Mouse (Mus musculus) left cerebral cortex, postnatal 25 days (tissue): ENCODE results near the gene Znrf2. TPM values are rescaled to one million over a fixed set of nuclear protein-coding genes. Genes with fewer than 3 reads are reported as not detected.

Experiments
- DNase-seq, 2 experiments: peaks; one replicate each; pipeline ENCODE4 v3.0.0; 2022; ENCODE audit warnings: low spot score in 2 of 2, mixed read lengths in 1 of 2
- intact Hi-C: fragments of 180-260 bp; cut with DNase I; formaldehyde crosslinking; loops from one replicate; pipeline ENCODE4 v1.15.1; 2025
- total RNA-seq, 2 experiments: library from RNA; stranded (reverse); gene quantifications; 2 replicates each; pipeline ENCODE4 v1.2.3; 2021

Gene Znrf2
- 10 to 100 TPM; 16.0 to 18.1 TPM for total RNA-seq

DNA sequence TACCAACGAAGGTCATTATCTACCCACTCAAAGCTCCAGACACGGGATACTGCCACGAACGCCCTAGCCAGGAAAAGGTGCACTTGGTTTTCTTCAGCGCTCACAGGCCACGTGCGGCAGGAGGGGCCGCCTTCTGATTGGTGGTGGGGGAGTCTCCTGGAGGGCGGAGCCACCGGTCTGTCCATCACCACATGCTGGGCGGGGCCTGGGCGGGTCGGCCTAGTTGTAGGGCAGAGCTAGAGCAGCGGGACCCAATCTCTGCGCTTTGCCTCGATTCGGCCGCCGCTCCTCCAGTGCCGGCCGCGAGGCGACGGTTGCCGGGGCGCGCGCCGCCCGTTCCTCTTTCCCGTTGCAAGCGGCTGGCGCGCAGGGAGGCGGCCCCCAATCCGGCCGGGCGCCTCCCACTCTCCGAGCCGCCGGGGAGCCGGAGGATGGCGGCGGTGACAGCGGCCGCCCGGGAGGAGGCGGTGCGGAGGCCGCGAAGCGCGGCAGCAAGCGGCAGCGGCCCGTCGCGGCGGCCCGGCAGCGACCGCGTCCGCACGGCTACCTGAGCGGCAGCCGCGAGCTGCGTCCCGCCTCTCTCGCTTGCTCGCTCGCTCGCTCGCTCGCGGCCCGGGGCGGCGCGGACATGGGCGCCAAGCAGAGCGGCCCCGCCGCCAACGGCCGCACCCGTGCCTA lies at the start of gene Znrf2:
Znrf2 (plus strand) TSS at position 529 of the 678 bp plus-strand sequence.
- intact Hi-C loops, result loop anchor here (2.0 to 5.0 kb wide), 3 partner anchors 114 to 224 kb away; partner anchors contain the start of gene Ggct

GRCm38 (mm10) chr6:54767746-54768145 lies 49.0 kb upstream of the Znrf2 start:
- no peak for DNase-seq
- intact Hi-C loops, result no loop called here

More for the DNA sequence above, at the start of gene Znrf2:
- DNase-seq, result peak; percentile 93 to 96

DNA sequence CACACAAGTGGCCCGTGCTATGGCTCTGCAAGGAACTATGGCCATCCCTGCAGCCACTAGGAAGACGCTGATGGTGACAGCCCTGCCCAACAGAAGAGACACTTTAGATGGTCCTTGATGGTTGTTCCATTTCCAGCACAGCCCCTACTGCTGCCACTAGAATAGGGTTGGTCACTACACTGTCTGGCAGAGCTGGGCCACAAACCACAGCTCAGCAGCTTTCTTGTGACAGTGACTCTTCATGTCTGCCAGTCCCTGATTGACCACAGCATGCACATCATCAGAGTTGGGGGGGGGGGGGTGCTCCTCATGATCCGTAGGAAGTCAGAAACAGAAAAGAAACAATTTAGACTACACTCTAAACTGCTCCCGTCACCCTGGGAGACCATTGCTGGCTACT lies 46.0 kb upstream of the Znrf2 start:
- DNase-seq, result no peak
- intact Hi-C loops, result no loop called here

- intact Hi-C loops, result no loop called here
- no peak for DNase-seq
These were observed 45.5 kb upstream of the Znrf2 start for GRCm38 (mm10) chr6:54771171-54771570.

DNA sequence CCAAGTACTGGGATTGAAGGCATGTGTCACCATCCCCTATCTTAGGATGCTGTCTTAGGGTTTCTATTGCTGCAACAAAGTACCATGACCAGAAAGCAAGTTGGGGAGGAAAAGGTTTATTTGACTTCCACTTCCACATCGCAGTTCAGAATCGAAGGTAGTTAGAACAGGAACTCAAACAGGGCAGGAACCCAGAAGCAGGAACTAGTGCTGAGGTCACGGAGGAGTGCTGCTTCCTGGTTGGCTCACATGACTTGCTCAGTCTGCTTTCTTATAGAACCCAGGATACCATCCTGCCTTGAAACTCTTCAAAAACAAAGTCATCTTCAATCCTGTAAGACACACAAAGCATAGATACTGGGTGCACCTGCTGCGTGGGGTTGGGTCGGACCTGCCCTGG lies 44.6 kb upstream of the Znrf2 start:
- intact Hi-C loops, result no loop called here
- no peak for DNase-seq

GRCm38 (mm10) chr6:54775739-54776138 lies 41.0 kb upstream of the Znrf2 start:
- intact Hi-C loops, result no loop called here
- no peak for DNase-seq

- peak in 1 of 2 experiments; percentile 13 for DNase-seq
- intact Hi-C loops, result no loop called here
These were observed 39.1 kb upstream of the Znrf2 start for GRCm38 (mm10) chr6:54777661-54778060.

GRCm38 (mm10) chr6:54779968-54780367 lies 36.7 kb upstream of the Znrf2 start:
- intact Hi-C loops, result no loop called here
- DNase-seq, result no peak

DNA sequence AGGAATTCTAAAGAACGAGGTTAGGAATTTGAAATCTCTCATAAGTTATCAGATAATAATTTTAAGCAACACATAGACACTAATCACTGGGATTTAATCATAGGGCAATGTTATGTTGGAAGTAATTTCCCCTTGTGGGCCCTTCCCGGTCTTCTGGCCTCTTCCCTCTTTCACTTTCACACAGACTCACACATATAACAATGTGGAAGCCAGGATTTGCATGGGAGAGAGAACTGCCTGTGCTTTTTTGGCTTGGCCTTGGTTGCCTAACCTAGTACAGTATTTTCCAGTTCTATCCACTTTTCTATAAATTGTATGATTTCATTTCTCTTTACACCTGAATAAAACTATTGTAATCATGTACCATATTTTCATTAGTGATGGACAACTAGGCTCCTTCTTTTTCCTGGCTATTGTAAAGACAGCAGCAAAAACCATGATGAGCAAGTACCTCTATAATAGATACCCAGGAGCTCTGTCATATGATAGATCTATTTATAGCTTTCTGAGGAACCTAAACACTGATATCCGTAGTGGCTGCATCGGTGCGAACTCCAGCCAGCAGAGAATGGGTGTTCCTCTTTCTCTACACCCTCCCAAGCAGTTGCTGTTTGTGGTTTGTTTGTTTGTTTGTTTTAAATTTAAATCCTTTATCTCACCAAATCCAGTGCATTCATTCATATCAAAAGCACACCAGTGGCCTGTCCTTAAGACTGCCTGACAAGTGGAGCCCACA lies 36.0 kb upstream of the Znrf2 start:
- intact Hi-C loops, result no loop called here
- DNase-seq, result no peak

DNA sequence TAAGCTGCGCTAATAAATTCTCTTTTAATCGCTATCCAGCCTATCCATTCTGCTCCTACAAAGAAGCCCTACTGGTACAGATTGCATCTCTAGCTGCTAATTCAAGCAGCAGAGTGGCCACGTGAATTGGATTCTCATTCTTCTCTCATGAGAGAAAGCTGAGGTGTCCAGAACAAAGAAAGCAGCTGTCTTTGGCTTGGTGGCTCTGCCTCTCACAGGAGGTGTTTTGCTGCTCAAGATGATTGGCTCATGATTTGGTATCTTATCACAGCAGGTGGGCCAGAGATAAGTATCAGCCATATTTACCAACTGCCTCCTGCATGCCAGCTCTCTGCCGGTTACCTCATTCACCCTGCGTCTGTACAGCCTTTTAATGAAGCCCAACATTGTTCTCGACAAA lies 34.8 kb upstream of the Znrf2 start:
- intact Hi-C loops, result no loop called here
- no peak for DNase-seq

DNA sequence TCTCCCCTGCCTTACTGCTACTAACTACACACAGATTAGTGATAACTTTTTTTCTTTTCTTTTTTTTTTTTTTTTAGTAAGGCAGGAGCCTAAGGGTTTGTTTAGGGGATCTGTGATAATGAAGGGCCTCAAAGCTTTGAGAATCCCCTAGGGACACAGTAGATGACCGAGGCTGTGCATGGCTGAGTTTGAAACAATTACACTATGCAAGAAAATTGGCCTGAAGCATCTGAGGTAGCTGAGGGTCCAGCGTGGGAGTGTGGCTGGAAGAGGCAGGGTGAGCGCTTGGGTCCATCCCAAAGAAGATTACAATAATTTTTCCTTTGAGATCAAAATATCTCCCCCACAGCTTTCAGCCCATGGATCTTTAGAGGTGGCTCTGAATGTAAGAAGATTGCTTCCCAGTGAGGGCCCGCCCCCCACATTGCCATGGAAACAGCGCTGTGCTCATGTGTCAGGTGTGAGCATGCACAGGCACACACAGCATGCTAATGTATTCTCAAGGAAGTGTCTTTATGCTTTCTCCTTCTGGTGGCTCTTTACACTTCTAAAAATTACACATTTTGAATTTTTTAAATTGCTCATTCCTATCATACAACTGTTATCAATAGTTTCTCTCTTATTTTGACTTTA lies 31.5 kb upstream of the Znrf2 start:
- DNase-seq, result peak; percentile 71 to 94
- intact Hi-C loops, result no loop called here

- no peak for DNase-seq
- intact Hi-C loops, result no loop called here
These were observed 29.9 kb upstream of the Znrf2 start for GRCm38 (mm10) chr6:54786766-54787165.

DNA sequence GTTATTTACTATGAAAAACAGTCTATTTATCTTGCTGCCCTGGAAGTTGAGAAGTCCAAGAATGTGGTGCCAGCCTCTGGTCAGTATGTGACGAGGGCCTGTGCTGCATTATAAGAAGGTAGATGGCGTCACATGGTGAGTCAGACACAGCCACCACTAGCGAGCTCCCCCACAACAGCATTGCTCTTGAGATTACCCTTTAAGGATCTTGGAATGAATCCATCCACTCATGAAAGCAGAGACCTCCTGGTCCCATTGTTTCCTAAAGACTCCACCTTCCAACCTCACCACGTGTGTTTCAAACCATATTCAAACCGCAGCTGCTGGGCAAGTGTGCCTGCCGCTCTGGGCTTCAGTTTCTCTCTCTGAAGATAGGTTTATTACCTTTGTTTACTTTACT lies 28.2 kb upstream of the Znrf2 start:
- no peak for DNase-seq
- intact Hi-C loops, result no loop called here

DNA sequence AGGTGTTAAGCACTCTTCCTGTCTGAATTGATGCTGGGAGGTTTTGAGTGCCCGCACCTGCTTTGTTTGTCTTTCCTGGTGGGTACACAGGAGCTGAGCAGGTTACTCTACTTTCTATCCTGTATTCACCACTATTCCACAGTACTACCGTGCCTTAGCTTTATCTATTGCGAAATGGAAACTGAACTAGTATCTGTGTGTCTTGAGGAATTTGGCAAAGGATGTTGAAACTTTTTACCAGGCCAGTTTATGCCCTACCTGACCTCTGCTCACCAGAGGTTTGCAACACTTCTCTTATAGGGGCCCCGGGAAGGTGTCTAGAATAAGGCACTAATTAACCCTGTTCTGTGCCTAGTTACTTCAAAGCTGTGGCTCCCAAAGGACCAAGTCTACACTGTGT lies 27.6 kb upstream of the Znrf2 start:
- intact Hi-C loops, result no loop called here
- DNase-seq, result no peak

GRCm38 (mm10) chr6:54790071-54790470 lies 26.6 kb upstream of the Znrf2 start:
- intact Hi-C loops, result no loop called here
- no peak for DNase-seq

DNA sequence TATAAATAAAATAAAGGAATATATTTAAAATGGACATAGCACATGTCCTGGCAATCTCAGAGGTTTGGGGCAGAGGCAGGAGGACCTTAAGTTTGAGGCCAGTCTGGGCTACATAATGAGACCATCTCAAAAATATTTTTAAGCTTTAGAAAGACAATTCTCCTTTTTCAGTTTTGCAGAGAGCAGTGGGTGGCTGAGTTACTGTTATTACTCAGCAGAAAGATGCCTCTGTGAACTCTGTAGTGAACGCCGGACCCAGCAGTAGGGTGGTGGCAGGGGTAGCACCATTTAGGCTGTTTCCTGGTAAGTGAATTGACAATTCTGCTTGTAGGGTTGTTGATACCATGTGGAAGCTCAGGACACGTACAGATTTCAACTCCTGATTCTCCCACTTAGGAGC lies 22.9 kb upstream of the Znrf2 start:
- DNase-seq, result no peak
- intact Hi-C loops, result no loop called here

- no peak for DNase-seq
- intact Hi-C loops, result no loop called here
These were observed 22.3 kb upstream of the Znrf2 start for GRCm38 (mm10) chr6:54794372-54794771.

- intact Hi-C loops, result no loop called here
- no peak for DNase-seq
These were observed 21.7 kb upstream of the Znrf2 start for GRCm38 (mm10) chr6:54794991-54795390.

- no peak for DNase-seq
- intact Hi-C loops, result no loop called here
These were observed 20.7 kb upstream of the Znrf2 start for GRCm38 (mm10) chr6:54795971-54796370.

DNA sequence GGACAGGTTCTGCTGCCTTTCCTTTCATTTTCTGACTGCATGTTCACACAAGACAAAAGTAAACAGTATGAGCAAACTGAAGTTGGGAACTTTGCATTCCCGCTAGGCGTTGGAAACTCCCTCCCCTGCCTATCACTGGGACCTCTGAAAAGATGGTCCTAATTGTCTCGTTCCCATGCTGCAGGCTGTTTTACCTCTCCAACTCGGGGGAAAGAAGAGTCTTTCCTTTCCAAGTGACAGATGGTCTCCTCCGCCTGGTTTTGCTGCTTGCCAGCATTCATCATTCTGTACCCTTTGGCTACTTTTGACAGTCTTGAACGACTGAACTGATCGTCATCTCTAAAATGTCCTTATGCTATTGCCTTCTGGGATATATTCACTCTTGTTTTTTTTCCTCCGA lies 14.4 kb upstream of the Znrf2 start:
- intact Hi-C loops, result no loop called here
- DNase-seq, result peak in 1 of 2 experiments; percentile 52
